Mouse (Mus musculus): ENCODE measurements around the gene Slc44a5. TPM values are rescaled to one million over a fixed set of nuclear protein-coding genes. Genes with fewer than 3 reads are reported as not detected.
"Not testable (repeated sequence)": the region's sequence is repeated elsewhere in the genome, so short reads cannot be mapped to it uniquely, and the experiment has no call there.

Slc44a5 gene
- polyA plus RNA-seq, 1 experiment from 2014 or later, result 0.97 TPM

DNA sequence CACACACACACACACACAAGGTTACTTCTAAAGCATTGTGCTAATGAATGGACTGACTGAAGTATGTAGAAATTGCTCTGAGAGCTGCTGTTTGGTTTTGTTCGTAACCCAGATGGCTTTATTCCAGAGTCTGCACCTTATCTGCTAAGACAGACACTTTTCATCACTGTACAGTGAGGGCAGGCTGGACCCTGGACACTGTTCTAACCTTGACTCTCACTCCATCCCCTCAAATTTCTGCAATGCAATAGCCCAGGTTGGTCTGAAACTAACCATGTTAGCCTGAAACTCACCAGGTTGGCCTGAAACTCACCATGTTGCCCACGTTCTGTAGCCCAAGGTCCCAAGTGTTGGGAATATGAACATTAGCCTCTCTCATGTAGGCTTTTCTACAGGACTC lies 239.3 kb downstream of the Slc44a5 start:
- Histone ChIP-seq H3K4me2 (replicated peaks) (no peak overlapping the region), H3K4me3 (replicated peaks) (no peak overlapping the region), H3K4me1 (replicated peaks) (no peaks in the 10 kb centered on the region), H3K36me3 (no peaks in the 10 kb centered on the region), H3K9me3 (no peaks in the 10 kb centered on the region), H3K9ac (no peak overlapping the region), H3K27me3 (replicated peaks) (no peaks in the 10 kb centered on the region), H3K27ac (no peak overlapping the region)
- WGBS, result 81% methylated on average over 2 of the region's 2 CpGs
- ATAC-seq, result no peak

GRCm38 (mm10) chr3:154215309-154215708 lies 242.1 kb downstream of the Slc44a5 start:
- H3K9ac ChIP-seq, result no peak overlapping the region
- H3K36me3 ChIP-seq, result no peaks in the 10 kb centered on the region
- ATAC-seq, result no peak
- H3K27me3 ChIP-seq (replicated peaks), result no peaks in the 10 kb centered on the region
- 72% methylated on average over 7 of the region's 7 CpGs for WGBS
- H3K4me1 ChIP-seq (replicated peaks), result no peaks in the 10 kb centered on the region
- no peaks in the 10 kb centered on the region for H3K9me3 ChIP-seq
- no peak overlapping the region for H3K27ac ChIP-seq
- H3K4me2 ChIP-seq (replicated peaks), result no peak overlapping the region
- no peak overlapping the region for H3K4me3 ChIP-seq (replicated peaks)

DNA sequence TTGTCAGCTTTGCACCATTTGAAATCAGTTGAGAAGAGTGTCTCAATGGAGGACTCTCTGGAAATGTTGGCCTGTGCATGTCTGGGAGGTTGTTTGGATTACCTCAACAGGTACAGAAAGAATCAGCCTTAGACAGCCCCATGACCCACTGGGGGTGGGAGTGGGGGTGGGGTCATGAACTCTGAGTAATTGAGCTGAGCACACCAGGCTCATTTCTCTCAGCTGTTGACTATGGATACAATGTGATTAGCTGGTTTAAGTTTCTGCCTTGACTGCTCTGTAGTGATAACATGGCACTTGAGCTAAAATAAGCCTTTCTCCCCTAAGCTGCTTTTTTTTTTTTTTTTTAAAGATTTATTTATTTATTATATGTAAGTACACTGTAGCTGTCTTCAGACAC lies 242.5 kb downstream of the Slc44a5 start:
- Histone ChIP-seq H3K27me3 (replicated peaks) (no peaks in the 10 kb centered on the region), H3K9ac (no peak overlapping the region), H3K4me2 (replicated peaks) (no peak overlapping the region), H3K27ac (no peak overlapping the region), H3K9me3 (no peaks in the 10 kb centered on the region), H3K36me3 (no peaks in the 10 kb centered on the region), H3K4me1 (replicated peaks) (no peaks in the 10 kb centered on the region), H3K4me3 (replicated peaks) (no peak overlapping the region)
- ATAC-seq, result no peak

- no peaks in the 10 kb centered on the region for H3K4me1 ChIP-seq (replicated peaks)
- WGBS, result 44% methylated on average over 8 of the region's 8 CpGs
- H3K4me2 ChIP-seq (replicated peaks), result no peak overlapping the region
- no peaks in the 10 kb centered on the region for H3K9me3 ChIP-seq
- H3K4me3 ChIP-seq (replicated peaks), result no peak overlapping the region
- H3K36me3 ChIP-seq, result no peaks in the 10 kb centered on the region
- peak; percentile 53; the same call in 1 of the 2 replicates for ATAC-seq
- H3K9ac ChIP-seq, result no peak overlapping the region
- H3K27me3 ChIP-seq (replicated peaks), result no peaks in the 10 kb centered on the region
- H3K27ac ChIP-seq, result no peak overlapping the region
Measured at GRCm38 (mm10) chr3:154222141-154222591, 248.9 kb downstream of the Slc44a5 start.

DNA sequence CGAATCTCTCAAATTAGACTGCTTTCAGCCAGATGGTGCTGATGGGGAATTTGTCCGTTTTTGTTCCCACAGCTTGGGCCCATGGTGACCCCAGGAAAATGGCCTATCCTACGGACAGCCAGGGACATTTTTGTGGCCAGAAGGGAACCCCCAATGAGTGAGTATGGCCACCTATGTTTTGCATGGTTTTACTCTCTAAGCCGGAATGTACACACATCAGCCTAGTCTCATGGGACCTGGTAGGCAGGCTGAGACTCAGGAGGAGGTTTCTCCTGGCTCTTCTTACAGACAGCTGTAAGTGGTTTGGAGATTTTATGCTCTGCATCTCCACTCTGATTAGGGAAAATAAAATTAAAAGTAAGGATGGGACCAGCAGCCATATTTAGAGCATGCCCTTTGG lies 249.5 kb downstream of the Slc44a5 start:
- H3K9me3 ChIP-seq, result no peaks in the 10 kb centered on the region
- H3K36me3 ChIP-seq, result no peaks in the 10 kb centered on the region
- WGBS, result 62% methylated on average over 4 of the region's 4 CpGs
- H3K4me3 ChIP-seq (replicated peaks), result no peak overlapping the region
- no peak overlapping the region for H3K4me2 ChIP-seq (replicated peaks)
- no peaks in the 10 kb centered on the region for H3K27me3 ChIP-seq (replicated peaks)
- H3K4me1 ChIP-seq (replicated peaks), result no peaks in the 10 kb centered on the region
- no peak overlapping the region for H3K9ac ChIP-seq
- no peak overlapping the region for H3K27ac ChIP-seq
- ATAC-seq, result no peak

- Histone ChIP-seq H3K27ac (no peak overlapping the region), H3K4me3 (replicated peaks) (no peak overlapping the region), H3K9me3 (no peaks in the 10 kb centered on the region), H3K36me3 (no peaks in the 10 kb centered on the region), H3K27me3 (replicated peaks) (no peaks in the 10 kb centered on the region), H3K4me1 (replicated peaks) (no peaks in the 10 kb centered on the region), H3K9ac (no peak overlapping the region), H3K4me2 (replicated peaks) (no peak overlapping the region)
- peak; percentile 53; the same call in 1 of the 2 replicates for ATAC-seq
- WGBS, result 50% methylated on average over 10 of the region's 10 CpGs
Measured at GRCm38 (mm10) chr3:154226100-154226752, 253.0 kb downstream of the Slc44a5 start.

GRCm38 (mm10) chr3:154244932-154245331 lies 271.7 kb downstream of the Slc44a5 start:
- 75% methylated on average over 1 of the region's 1 CpGs for WGBS
- Histone ChIP-seq H3K27ac (no peak overlapping the region), H3K4me1 (replicated peaks) (no peaks in the 10 kb centered on the region)

DNA sequence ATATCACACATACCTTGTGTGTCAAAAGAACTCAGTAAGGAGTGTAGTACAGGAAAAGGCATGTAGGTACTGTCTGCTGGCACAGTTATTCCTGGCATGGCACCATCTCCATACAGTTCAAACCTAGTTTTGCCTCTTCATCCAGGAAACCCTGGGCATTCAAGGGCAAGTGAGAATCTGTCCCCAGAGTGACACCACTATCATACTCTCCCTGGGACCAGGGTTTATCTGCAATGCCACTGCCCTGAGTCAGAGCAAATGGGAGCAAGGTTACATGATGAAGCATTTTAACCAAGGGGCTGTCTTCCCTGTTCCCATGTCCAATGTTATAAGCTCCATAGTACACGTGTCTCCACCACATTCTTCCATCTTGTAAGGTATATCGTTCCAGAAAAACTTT lies 278.2 kb downstream of the Slc44a5 start:
- no peaks in the 10 kb centered on the region for H3K27me3 ChIP-seq (replicated peaks)
- H3K9ac ChIP-seq, result no peak overlapping the region
- no peaks in the 10 kb centered on the region for H3K36me3 ChIP-seq
- no peak overlapping the region for H3K4me2 ChIP-seq (replicated peaks)
- H3K4me3 ChIP-seq (replicated peaks), result no peak overlapping the region
- H3K27ac ChIP-seq, result no peak overlapping the region
- no peaks in the 10 kb centered on the region for H3K4me1 ChIP-seq (replicated peaks)
- no peak for ATAC-seq
- WGBS, result 87% methylated on average over 2 of the region's 2 CpGs
- H3K9me3 ChIP-seq, result no peaks in the 10 kb centered on the region

More at GRCm38 (mm10) chr3:154244932-154245331, 271.7 kb downstream of the Slc44a5 start:
- Histone ChIP-seq H3K4me3 (replicated peaks) (no peak overlapping the region), H3K9ac (no peak overlapping the region), H3K27me3 (replicated peaks) (no peaks in the 10 kb centered on the region), H3K36me3 (no peaks in the 10 kb centered on the region), H3K4me2 (replicated peaks) (no peak overlapping the region), H3K9me3 (no peaks in the 10 kb centered on the region)
- no peak for ATAC-seq

DNA sequence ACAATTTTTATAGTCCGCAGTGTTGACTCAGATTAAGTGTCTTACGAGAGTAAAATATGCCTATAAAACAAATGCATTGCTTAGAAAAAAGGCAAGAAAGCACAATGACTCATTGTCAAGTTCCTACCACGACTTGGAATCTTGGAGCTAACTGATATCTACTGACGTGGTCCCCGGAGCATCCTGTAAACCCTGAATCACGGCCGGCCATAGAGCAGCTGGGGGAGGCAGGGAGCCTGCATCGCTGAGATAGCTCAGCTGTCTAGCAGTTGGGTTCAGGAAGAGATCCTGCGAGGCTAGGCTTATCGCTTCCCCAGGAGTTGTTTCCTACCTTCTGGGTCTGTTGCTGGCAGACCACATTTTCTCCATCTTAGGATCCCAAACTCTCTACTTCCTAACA lies 279.0 kb downstream of the Slc44a5 start:
- Histone ChIP-seq H3K9ac (no peak overlapping the region), H3K36me3 (no peaks in the 10 kb centered on the region), H3K4me3 (replicated peaks) (no peak overlapping the region), H3K9me3 (no peaks in the 10 kb centered on the region), H3K4me1 (replicated peaks) (no peaks in the 10 kb centered on the region), H3K27me3 (replicated peaks) (no peaks in the 10 kb centered on the region), H3K4me2 (replicated peaks) (no peak overlapping the region), H3K27ac (no peak overlapping the region)
- no peak for ATAC-seq
- 52% methylated on average over 10 of the region's 10 CpGs for WGBS

DNA sequence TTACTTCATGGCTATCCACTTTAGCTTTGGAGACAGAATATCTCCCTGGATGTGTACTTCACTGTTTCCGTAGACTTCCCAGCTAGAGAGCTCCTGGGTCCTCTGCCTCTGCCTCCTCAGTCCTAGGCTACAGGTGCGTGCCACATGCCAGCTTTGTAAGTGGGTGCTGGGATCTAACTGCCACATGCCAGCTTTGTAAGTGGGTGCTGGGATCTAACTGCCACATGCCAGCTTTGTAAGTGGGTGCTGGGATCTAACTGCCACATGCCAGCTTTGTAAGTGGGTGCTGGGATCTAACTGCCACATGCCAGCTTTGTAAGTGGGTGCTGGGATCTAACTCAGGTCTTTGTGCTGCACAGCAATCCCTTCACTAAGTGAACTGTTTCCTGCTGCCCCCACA lies 281.0 kb downstream of the Slc44a5 start:
- H3K36me3 ChIP-seq; H3K9ac ChIP-seq; H3K4me1 ChIP-seq (replicated peaks); H3K4me3 ChIP-seq (replicated peaks); H3K27ac ChIP-seq; H3K9me3 ChIP-seq; H3K4me2 ChIP-seq (replicated peaks); ATAC-seq; H3K27me3 ChIP-seq (replicated peaks): not testable (repeated sequence)
- 95% methylated on average over 2 of the region's 2 CpGs for WGBS

DNA sequence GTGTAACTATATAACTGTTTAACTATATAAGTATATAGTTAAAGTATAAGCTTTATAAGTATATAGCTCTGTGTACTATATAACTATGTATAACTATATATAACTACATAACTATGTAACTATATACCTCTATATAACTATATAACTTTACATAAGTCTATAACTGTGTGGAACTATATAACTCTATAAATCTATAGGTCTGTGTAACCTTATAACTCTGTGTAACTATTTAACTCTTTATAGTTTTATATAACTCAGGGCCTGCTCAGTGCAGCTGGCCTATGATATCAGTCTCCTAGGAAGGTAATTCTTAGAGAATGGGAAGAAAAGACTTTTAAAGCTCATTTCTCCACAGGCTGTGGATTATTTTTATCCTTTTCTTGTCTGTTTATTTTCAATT lies 284.1 kb downstream of the Slc44a5 start:
- Histone ChIP-seq H3K27me3 (replicated peaks) (no peaks in the 10 kb centered on the region), H3K36me3 (no peaks in the 10 kb centered on the region), H3K4me3 (replicated peaks) (no peak overlapping the region), H3K9ac (no peak overlapping the region), H3K9me3 (no peaks in the 10 kb centered on the region), H3K4me2 (replicated peaks) (no peak overlapping the region), H3K27ac (no peak overlapping the region), H3K4me1 (replicated peaks) (no peaks in the 10 kb centered on the region)
- ATAC-seq, result no peak

GRCm38 (mm10) chr3:154268313-154268712 lies 295.1 kb downstream of the Slc44a5 start:
- H3K4me3 ChIP-seq (replicated peaks), result no peak overlapping the region
- H3K27me3 ChIP-seq (replicated peaks), result no peaks in the 10 kb centered on the region
- H3K9ac ChIP-seq, result no peak overlapping the region
- H3K4me2 ChIP-seq (replicated peaks), result no peak overlapping the region
- H3K4me1 ChIP-seq (replicated peaks), result 0 out of 2 replicates have a peak, but pooled peaks cover 2% of the 10 kb centered on the region
- no peaks in the 10 kb centered on the region for H3K36me3 ChIP-seq
- H3K9me3 ChIP-seq, result no peaks in the 10 kb centered on the region
- ATAC-seq, result peak; percentile 89
- 66% methylated on average over 9 of the region's 9 CpGs for WGBS
- no peak overlapping the region for H3K27ac ChIP-seq

- Histone ChIP-seq H3K9me3 (no peaks in the 10 kb centered on the region), H3K27ac (no peak overlapping the region), H3K4me2 (replicated peaks) (peak overlapping the region; percentile 56), H3K4me1 (replicated peaks) (0 out of 2 replicates have a peak, but pooled peaks cover 2% of the 10 kb centered on the region), H3K27me3 (replicated peaks) (no peaks in the 10 kb centered on the region), H3K36me3 (no peaks in the 10 kb centered on the region), H3K9ac (no peak overlapping the region), H3K4me3 (replicated peaks) (peak overlapping the region; percentile 19; the same call in 1 of the 2 replicates)
- 15% methylated on average over 19 of the region's 19 CpGs for WGBS
- peak; percentile 66 for ATAC-seq
Measured at GRCm38 (mm10) chr3:154269757-154270366, 296.6 kb downstream of the Slc44a5 start.

All from intestine, embryonic 15.5 days (tissue).